Mouse (Mus musculus) brown adipose tissue, adult 24 weeks (tissue): ENCODE data around the gene Cep19. TPM values are rescaled to one million over a fixed set of nuclear protein-coding genes. Genes with fewer than 3 reads are reported as not detected.
A peak's percentile ranks its signal among the peaks of the same experiment; 100 is the strongest.
"Not testable (repeated sequence)": the region's sequence is repeated elsewhere in the genome, so short reads cannot be mapped to it uniquely, and the experiment has no call there.

Experiments
- H3K27ac ChIP-seq: fragments of 200-500 bp; replicated peaks from 2 replicates; pipeline ENCODE4 v1.5.1; 2012; ENCODE audit warnings: low read depth, mild to moderate bottlenecking, low read length
- H3K4me1 ChIP-seq: fragments of 200-500 bp; 2 replicates; pipeline ENCODE4 v1.6.1; 2012; ENCODE audit warnings: low read length, mixed read lengths; ENCODE audit not compliant: control insufficient read depth, insufficient read depth, insufficient read length
- H3K4me3 ChIP-seq: fragments of 200-500 bp; 2 replicates; pipeline ENCODE4 v1.5.1; 2012; ENCODE audit warnings: low read depth, mild to moderate bottlenecking, low read length, moderate library complexity; ENCODE audit not compliant: insufficient read depth
- polyA plus RNA-seq: library from polyadenylated mRNA; stranded (reverse); fragments of >200 nt; gene quantifications from 2 replicates; pipeline ENCODE4 v1.2.4, GENCODE M21; 2012; ENCODE audit not compliant: missing spikeins, insufficient read depth, insufficient read length

Gene Cep19
- polyA plus RNA-seq = 13.5 and 14.1 TPM in 2 replicates

- peak within 1 kb of the TSS; percentile 31; the same call in 1 of the 2 replicates for H3K27ac ChIP-seq
- H3K4me1 ChIP-seq = no peaks in the 10 kb centered on the region
- H3K4me3 ChIP-seq = peak within 1 kb of the TSS; percentile 89
Observed at GRCm38 (mm10) chr16:32099638-32100150, at the start of gene Cep19, which contains the start of gene Pigx. Gene Cep19, plus strand, starts transcription at chr16:32099800. Gene Pigx, minus strand, starts transcription at chr16:32099740.

GRCm38 (mm10) chr16:32058817-32059216, 40.8 kb upstream of the Cep19 start:
- H3K4me3 ChIP-seq = no peak overlapping the region
- H3K27ac ChIP-seq = no peak overlapping the region
- H3K4me1 ChIP-seq = peaks cover 11% of the 10 kb centered on the region

- H3K27ac ChIP-seq = no peak overlapping the region
- H3K4me3 ChIP-seq = no peak overlapping the region
Observed at GRCm38 (mm10) chr16:32059840-32060523, 39.6 kb upstream of the Cep19 start.

GRCm38 (mm10) chr16:32062226-32062625, 37.4 kb upstream of the Cep19 start:
- Histone ChIP-seq H3K4me1 (peaks cover 30% of the 10 kb centered on the region), H3K27ac (no peak overlapping the region), H3K4me3 (no peak overlapping the region)

More at GRCm38 (mm10) chr16:32059840-32060523, 39.6 kb upstream of the Cep19 start:
- H3K4me1 ChIP-seq = peaks cover 14% of the 10 kb centered on the region

GRCm38 (mm10) chr16:32063900-32064299, 35.7 kb upstream of the Cep19 start:
- H3K4me1 ChIP-seq = peaks cover 35% of the 10 kb centered on the region
- H3K4me3 ChIP-seq = no peak overlapping the region
- no peak overlapping the region for H3K27ac ChIP-seq

GRCm38 (mm10) chr16:32066899-32067298, 32.7 kb upstream of the Cep19 start:
- Histone ChIP-seq H3K4me3 (no peak overlapping the region), H3K27ac (no peak overlapping the region), H3K4me1 (peaks cover 30% of the 10 kb centered on the region)

GRCm38 (mm10) chr16:32068389-32069300, 31.0 kb upstream of the Cep19 start:
- peaks cover 33% of the 10 kb centered on the region for H3K4me1 ChIP-seq
- no peak overlapping the region for H3K4me3 ChIP-seq
- H3K27ac ChIP-seq = no peak overlapping the region

- not testable (repeated sequence) for H3K4me3 ChIP-seq, H3K27ac ChIP-seq
- H3K4me1 ChIP-seq = peaks cover 29% of the 10 kb centered on the region
Observed at GRCm38 (mm10) chr16:32070070-32070469, 29.5 kb upstream of the Cep19 start.

- Histone ChIP-seq H3K4me3 (no peak overlapping the region), H3K27ac (no peak overlapping the region), H3K4me1 (peaks cover 19% of the 10 kb centered on the region)
Observed at GRCm38 (mm10) chr16:32075762-32076161, 23.8 kb upstream of the Cep19 start.

GRCm38 (mm10) chr16:32076406-32076805, 23.2 kb upstream of the Cep19 start:
- H3K27ac ChIP-seq = no peak overlapping the region
- H3K4me3 ChIP-seq = no peak overlapping the region

GRCm38 (mm10) chr16:32077648-32078407, 21.8 kb upstream of the Cep19 start:
- Histone ChIP-seq H3K4me1 (peaks cover 13% of the 10 kb centered on the region), H3K4me3 (peak overlapping the region; percentile 95), H3K27ac (peak overlapping the region; percentile 88)

More at GRCm38 (mm10) chr16:32076406-32076805, 23.2 kb upstream of the Cep19 start:
- H3K4me1 ChIP-seq = peaks cover 17% of the 10 kb centered on the region

GRCm38 (mm10) chr16:32078408-32078990, 21.1 kb upstream of the Cep19 start:
- Histone ChIP-seq H3K27ac (peak overlapping the region; percentile 88), H3K4me3 (peak overlapping the region; percentile 95), H3K4me1 (peaks cover 13% of the 10 kb centered on the region)

- H3K27ac ChIP-seq = peak within 1 kb of the TSS; percentile 88
- H3K4me3 ChIP-seq = peak within 1 kb of the TSS; percentile 95
Observed at GRCm38 (mm10) chr16:32078991-32079511, 20.5 kb upstream of the Cep19 start, which contains the start of gene Pak2. Gene Pak2, minus strand, starts transcription at chr16:32079342.

More at GRCm38 (mm10) chr16:32078991-32079511, 20.5 kb upstream of the Cep19 start, which contains the start of gene Pak2:
- H3K4me1 ChIP-seq = peaks cover 13% of the 10 kb centered on the region
